Mouse (Mus musculus) frontal cortex, adult 2 months (tissue): Measurements from ENCODE around the gene Nradd. TPM values are rescaled to one million over a fixed set of nuclear protein-coding genes. Genes with fewer than 3 reads are reported as not detected.
A peak's percentile ranks its signal among the peaks of the same experiment; 100 is the strongest.

Experiments
- DNase-seq, 2 experiments: peaks; one replicate each; pipeline ENCODE4 v3.0.0; 2022; ENCODE audit warnings: low spot score in 1 of 2; ENCODE audit errors: extremely low spot score in 1 of 2
- polyA plus RNA-seq: library from polyadenylated mRNA; depleted of rRNA; stranded (reverse); fragments of >200 nt; gene quantifications from 2 replicates; pipeline ENCODE4 v1.2.3, GENCODE M21; 2012; rRNA removed

The Nradd gene
- 8.5 and 9.4 TPM in 2 replicates for polyA plus RNA-seq

DNA sequence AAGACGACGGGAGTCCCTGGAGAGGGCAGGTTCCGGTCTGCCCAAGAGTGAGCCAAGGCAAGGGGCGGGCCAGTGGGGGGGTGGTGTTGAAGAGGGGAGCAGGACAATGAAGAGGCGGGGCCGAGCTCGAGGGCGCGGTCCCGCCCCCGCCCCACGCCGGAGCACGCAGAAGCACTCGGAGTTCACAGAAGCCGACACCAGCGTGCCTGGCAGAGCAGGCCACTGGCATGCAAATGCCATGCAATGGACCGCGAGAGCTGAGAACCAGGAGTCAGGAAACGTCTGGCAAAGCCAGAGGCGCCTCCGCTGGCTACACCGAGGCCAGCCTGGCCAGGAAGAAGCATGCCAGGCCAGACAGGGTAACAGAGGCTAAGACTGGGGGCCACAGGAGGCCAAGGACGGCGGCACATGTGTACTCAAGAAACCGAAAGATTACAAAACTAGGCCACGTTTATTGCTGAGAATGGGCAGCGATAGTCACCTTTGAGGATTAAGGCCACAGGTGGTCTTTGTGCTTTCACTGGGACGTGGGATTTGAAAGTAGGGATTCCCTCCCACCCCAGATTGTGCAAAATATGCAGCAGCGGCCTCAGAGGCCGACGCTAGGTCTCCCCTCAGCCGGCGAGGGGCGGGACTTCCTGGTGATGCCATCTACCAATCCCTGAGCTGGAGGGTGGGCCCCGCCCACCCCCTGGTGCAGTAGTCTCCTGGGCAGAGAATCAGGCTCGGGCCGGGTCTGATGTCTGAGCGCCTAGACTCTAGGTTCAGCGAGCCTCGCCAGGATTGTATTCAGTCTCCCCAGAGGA, at the start of gene Nradd:
Gene Nradd, minus strand, starts transcription at position 92 of the 806 bp plus-strand sequence.
- DNase-seq = peak; percentile 77 to 85

GRCm38 (mm10) chr9:110673107-110673752, 49.0 kb upstream of the Nradd start:
- DNase-seq = no peak

DNA sequence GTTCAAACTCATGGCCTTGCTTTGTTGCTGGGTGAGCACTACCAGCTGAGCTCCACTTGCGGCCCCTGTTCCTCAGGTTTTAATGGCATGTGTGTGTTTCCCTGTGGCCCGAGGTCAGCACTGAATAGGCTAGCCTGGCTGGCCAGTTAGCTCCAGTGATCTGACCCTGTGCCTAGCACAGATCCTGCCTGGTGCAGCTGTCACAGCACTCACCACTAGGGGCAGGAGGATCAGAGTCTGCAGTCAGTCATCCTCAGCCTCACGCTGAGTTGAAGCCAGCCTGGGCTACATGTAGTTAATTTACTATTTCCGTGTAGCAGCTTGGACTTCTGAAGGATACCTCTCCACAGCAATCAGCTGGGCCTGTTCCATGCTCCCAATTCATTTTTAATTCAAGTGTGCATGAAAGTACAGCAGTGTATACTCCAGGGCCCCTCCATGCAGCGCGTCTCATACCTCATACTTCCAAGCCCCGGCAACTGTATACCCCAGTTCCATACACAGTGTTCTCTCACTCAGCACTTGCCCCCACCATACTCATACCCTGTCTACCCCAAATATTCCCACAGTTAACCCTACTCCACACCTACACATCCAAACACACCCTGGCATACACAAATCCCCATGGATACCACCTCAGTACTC, 48.3 kb upstream of the Nradd start:
- DNase-seq = no peak

DNA sequence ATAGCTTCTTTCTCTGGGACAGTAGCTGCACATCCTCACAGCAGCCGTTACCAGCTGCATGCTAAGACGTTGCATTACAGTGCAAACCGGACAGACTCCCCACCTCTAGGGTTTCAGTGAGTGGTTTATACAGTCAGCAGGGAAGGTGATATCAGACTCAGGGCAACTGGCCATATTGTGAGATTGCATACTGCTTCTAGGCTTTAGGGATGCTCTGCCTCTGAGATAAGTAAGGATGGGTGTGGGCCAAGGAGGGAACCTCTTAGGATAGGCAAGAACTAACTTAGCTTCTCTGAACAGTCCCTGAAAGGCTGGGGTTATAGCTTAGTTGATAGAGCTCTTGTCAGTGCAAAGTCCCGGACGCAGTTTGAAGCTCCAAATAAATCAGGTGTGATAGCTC, 45.5 kb upstream of the Nradd start:
- DNase-seq = no peak

DNA sequence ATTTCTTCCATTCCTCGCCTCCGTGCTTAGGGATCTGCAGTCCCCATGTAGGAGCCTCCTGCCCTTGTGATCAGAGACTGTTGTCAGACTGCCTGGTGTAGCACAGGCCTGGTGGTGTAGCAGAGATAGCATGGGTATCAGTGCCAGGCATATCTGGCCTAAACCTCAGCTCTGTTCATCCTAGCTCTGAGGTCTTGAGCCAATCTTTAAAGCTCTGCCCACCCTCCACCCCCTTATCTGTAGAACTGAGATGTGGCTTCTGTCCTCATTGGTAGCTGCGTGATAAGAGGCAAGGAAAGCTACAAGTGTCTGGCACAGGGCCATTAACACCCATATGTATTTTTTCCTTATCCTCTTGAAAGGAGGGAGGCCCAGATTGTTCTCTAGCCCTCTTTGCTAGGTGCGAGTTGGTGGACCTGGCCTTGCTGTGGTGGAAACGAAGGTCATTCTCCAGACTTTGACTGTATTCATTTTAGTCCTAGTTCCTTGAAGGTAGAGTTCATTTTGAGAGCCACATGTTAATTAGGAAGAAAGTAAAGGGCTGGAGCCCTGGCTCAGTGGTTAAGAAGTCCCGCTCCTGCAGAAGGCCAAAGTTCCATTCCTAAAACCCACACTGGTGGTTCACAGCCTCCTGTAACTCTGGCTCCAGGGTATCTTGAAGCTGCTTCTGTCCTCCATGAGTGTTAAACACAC, 44.5 kb upstream of the Nradd start:
- DNase-seq = no peak

GRCm38 (mm10) chr9:110667219-110667836, 43.1 kb upstream of the Nradd start:
- DNase-seq = no peak

DNA sequence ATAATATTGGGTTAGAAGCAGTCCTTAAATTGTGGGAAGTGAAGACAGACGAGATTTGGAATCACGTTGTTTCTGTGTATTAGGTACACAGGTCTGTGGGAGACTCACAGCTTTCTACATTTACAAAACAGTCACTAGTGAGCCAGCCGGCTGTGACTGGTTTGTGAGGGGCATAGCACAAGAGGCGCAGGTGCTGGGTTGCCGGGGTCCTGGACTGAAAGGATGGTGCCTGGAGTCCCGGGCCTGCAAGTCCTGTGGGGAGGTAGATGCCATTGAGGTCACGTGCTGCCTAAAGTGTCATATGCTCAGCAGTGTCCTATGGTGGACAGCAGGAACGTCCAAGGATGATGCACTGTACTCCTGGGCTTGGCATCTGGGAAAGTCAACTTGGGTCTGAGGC, 42.1 kb upstream of the Nradd start:
- no peak for DNase-seq

- DNase-seq = no peak
Measured at GRCm38 (mm10) chr9:110665912-110666311, 41.7 kb upstream of the Nradd start.

DNA sequence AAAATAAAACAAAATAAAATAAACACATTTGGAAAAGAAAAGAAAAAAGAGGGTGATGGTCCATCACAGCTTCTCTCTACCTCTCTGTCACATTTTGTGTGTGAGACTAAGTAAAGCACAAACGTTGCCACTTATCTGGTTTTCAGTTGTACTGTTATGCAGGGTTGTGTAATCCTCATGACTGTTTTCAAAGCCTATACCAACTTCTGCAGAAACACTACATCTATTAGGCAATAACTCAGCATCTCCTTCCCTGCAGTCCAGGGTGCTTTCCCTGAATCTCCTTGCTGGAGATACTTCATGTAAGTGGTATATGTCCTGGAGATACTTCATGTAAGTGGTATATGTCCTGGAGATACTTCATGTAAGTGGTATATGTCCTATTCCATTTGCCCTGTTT, 38.6 kb upstream of the Nradd start:
- no peak for DNase-seq

DNA sequence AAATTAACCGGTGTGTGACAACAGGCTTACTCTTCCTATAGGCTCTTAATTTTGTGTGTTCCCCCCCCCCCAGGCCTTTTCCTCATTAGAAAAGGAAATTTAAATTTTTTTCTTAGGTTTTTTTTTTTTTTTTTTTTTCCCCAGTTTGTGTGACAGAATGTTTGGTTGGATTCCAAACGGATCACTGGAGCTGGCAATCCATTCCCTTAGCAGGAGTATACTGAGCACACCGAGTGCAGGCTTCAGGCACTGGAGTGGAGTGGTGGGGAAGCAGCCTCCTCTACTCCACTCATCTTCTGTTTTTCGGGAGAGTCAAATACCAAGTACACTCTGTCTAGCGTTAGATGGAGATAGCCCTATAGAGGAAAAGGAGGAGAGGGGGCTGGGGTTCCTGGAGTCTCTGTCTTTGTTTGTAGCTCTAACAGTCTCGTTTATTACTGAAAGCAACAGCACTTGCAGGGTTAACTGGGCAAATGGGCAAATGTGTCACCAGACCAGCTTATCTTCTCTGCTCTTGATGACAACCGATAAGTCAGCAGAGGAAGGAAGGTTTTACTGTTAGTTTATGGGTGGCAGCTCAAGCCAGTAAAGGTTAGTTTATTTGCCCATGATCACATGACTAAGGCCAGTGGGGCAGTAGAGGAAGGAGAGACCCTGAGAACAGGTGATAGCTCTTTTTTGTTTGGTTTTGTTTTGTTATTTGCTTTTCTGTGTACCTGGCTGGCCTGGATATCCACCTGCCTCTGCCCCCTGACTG, 36.8 kb upstream of the Nradd start:
- DNase-seq = no peak

DNA sequence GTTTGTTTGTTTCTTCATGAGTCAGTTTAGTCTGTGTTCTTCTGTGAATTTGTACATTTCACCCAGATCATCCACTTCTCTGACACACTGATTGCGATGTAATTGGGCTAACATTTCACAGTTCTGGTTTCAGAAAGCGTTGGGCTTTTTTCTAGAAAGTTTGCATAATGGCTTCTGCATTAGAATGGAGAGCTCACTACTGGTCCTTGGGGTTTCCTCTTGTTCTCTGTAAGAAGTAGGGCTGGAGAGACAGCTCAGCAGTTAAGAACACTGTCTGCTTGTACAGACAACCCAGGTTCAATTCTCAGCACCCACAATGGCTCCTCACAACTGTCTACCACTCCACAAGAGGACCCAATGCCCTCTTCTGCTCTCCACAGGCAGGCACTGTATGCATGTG, 36.0 kb upstream of the Nradd start:
- no peak for DNase-seq

GRCm38 (mm10) chr9:110659521-110659920, 35.3 kb upstream of the Nradd start:
- no peak for DNase-seq

- no peak for DNase-seq
Measured at GRCm38 (mm10) chr9:110657474-110658078, 33.3 kb upstream of the Nradd start.

- peak; percentile 95 to 96 for DNase-seq
Measured at GRCm38 (mm10) chr9:110656249-110657221, 32.3 kb upstream of the Nradd start, which contains the start of gene Ccdc12. Ccdc12 (plus strand) TSS chr9:110656503.

DNA sequence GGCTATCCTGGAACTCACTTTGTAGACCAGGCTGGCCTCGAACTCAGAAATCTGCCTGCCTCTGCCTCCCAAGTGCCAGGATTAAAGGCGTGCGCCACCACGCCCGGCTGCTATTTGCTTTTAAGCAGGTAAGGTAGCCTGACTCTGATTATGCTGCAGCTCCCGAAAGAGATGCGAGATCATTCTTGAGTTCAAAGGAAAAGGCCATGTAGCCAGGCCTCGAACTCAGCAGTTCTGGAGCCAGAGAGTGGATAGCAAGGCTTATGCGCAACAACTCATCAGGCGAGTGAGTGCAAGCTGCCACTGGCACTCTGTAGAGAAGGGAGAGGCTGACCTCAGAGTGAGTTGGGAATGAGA, 31.4 kb upstream of the Nradd start:
- DNase-seq = no peak

DNA sequence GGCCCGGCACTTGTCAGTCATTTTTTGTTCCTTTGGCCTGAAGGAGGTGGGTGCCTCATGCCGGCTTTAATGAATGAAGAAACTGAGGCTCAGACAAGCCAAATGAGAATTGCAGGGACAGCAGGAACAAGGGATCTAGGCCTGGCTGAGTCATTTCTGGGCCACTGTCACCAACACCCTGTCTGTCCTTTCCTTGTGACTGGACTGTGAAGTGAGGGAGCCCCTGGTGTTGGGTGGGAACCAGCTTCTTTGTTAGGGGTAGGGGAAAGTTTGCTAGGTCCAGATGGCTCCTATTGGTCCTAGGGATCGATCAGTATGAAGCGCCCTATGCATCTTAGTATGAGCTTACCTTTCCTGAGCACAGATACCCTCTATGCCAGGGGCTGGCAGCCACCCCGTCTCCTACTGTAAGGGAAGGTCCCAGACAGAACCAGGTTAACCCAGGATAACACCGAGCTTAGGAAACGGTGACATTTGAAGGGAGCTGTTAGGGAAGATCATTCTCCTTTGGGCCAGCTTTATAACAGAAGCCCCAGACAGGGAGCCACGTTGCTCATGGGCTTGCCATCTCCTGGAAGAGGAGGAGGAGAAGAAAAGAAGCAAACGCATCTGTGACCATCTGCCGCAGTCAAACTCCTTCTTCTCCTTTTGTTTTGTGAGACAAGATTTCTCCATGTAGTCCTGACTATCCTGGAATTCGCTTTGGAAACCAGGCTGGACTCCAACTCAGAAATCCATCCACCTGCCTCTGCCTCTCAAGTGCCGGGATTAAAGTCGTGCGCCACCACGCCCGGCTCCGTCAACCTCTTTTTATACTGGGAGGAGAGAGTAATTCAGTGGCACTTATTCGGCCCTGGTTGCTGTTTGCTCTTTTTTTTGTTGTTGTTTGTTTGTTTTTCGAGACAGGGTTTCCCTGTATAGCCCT, 30.7 kb upstream of the Nradd start:
- DNase-seq = no peak
